Mouse (Mus musculus) heart, embryonic 10.5 days (tissue): ENCODE data around the gene Rhpn2. TPM values are rescaled to one million over a fixed set of nuclear protein-coding genes. Genes with fewer than 3 reads are reported as not detected.

ENCODE experiments used
- DNase-seq: peaks from one replicate; pipeline ENCODE4 v3.0.0-alpha.2; 2017; ENCODE audit warnings: low spot score
- H3K27ac ChIP-seq: fragments of 300-500 bp; sonication (generic); 2 replicates; pipeline ENCODE4 v1.5.1; 2016; ENCODE audit warnings: mild to moderate bottlenecking
- H3K27me3 ChIP-seq: fragments of 300-500 bp; sonication (generic); 2 replicates; pipeline ENCODE4 v1.6.1; 2016; ENCODE audit warnings: mild to moderate bottlenecking; ENCODE audit not compliant: poor library complexity, insufficient read depth, severe bottlenecking
- H3K36me3 ChIP-seq: fragments of 300-500 bp; sonication (generic); 2 replicates; pipeline ENCODE4 v1.6.1; 2016; ENCODE audit warnings: mild to moderate bottlenecking, moderate library complexity
- H3K4me1 ChIP-seq: fragments of 300-500 bp; sonication (generic); 2 replicates; pipeline ENCODE4 v1.6.1; 2016; ENCODE audit warnings: mild to moderate bottlenecking
- H3K4me3 ChIP-seq: fragments of 300-500 bp; sonication (generic); 2 replicates; pipeline ENCODE4 v1.5.1; 2016; ENCODE audit warnings: mild to moderate bottlenecking, moderate library complexity
- H3K9me3 ChIP-seq: fragments of 300-500 bp; sonication (generic); 2 replicates; pipeline ENCODE4 v1.6.1; 2016; ENCODE audit warnings: mild to moderate bottlenecking, moderate library complexity
- WGBS: fragments of 180-500 bp; shearing (Covaris S2); methylation state at CpG from one replicate; pipeline ENCODE4 v1.1.7; 2016; 5-methylcytosine and 5-hydroxymethylcytosine counted together
- polyA plus RNA-seq: library from polyadenylated mRNA; unstranded; fragments of >200 nt; fragmentation: Nextera tagmentation; extraction: Ambion mirVana; gene quantifications from 2 replicates; pipeline ENCODE4 v1.2.1, GENCODE M21; 2016

Gene Rhpn2
- polyA plus RNA-seq, 1 experiment from 2014 or later, result 7.7 TPM

DNA sequence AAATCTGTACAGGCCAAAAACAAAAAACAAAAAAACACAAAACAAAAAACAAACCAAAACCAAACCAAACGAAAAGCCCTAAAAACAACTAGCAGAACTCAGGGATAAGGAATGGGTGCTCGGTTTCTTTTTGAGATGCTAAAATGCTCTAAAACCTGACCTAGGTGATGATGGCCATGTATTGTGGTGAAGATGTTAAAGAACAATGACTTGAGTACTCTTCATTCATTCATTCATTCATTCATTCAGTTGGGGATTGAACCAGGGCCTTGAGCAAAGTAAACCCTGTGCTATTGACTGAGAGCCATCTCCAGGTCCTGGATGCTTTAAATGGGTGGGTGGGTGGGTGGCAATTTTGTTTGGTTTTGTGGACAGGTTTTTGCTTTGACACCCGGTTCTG, 17.2 kb downstream of the Rhpn2 start:
- DNase-seq, result no peak
- Histone ChIP-seq H3K9me3 (no peaks in the 10 kb centered on the region), H3K27me3 (no peaks in the 10 kb centered on the region), H3K4me3 (no peak overlapping the region), H3K27ac (no peak overlapping the region), H3K36me3 (peaks cover 9% of the 10 kb centered on the region; the same call in 1 of the 2 replicates), H3K4me1 (peaks cover 18% of the 10 kb centered on the region)
- 86% methylated on average over 3 of the region's 3 CpGs for WGBS

DNA sequence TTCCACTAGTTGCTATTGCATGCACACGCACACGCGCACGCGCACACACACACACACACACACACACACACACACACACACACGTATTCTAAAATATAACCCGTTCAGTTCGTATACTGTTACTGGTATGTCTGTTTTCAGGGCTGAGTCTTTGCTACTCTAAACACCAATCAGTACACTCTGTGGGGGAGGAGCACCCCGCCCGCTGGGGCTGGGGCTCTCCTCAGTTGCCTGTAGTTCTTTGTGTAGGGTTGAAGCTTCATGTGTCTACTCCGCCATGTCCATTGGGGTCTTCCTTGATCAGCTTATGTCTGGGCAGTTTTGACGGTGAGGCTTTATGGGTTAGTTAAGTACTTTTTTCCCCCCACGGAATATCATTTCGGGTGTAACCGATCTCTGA, 19.3 kb downstream of the Rhpn2 start:
- Histone ChIP-seq H3K27ac (no peak overlapping the region), H3K9me3 (no peaks in the 10 kb centered on the region), H3K36me3 (peaks cover 9% of the 10 kb centered on the region; the same call in 1 of the 2 replicates), H3K4me1 (peaks cover 12% of the 10 kb centered on the region; the same call in 1 of the 2 replicates), H3K27me3 (no peaks in the 10 kb centered on the region), H3K4me3 (no peak overlapping the region)
- 93% methylated on average over 15 of the region's 15 CpGs for WGBS
- DNase-seq, result no peak

DNA sequence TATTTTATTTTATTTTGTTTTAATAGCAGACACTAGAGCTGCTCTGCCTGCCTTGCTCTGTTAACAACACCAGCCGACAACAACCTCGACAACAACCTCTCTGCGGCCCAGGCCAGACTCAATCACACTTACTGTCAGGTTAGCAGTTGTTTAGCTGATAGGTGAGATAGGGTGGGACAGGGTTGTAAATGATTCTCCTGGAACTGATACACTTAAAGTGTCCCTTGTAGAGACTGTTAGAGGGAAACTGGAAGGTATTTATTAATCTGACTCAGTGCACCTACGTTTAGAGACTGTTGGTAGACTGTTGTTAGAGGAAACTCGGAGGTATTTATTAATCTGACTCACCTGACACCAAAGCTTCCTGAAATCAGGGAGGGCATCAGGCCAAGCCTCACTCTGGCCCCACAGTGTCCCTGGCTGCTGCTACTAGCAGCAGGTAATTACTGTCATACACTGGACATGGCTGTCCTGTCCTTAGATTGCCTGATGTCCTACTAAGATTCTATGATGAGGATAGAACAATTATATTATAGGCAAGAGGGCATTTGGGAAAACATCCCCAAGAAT, 21.4 kb downstream of the Rhpn2 start:
- no peak for DNase-seq
- no peaks in the 10 kb centered on the region for H3K27me3 ChIP-seq
- H3K9me3 ChIP-seq, result no peaks in the 10 kb centered on the region
- peaks cover 9% of the 10 kb centered on the region; the same call in 1 of the 2 replicates for H3K36me3 ChIP-seq
- 60% methylated on average over 5 of the region's 5 CpGs for WGBS
- H3K27ac ChIP-seq, result 0 out of 2 replicates have a peak overlapping the region, but pooled peaks have one; percentile 12
- no peak overlapping the region for H3K4me3 ChIP-seq
- peaks cover 9% of the 10 kb centered on the region; the same call in 1 of the 2 replicates for H3K4me1 ChIP-seq

DNA sequence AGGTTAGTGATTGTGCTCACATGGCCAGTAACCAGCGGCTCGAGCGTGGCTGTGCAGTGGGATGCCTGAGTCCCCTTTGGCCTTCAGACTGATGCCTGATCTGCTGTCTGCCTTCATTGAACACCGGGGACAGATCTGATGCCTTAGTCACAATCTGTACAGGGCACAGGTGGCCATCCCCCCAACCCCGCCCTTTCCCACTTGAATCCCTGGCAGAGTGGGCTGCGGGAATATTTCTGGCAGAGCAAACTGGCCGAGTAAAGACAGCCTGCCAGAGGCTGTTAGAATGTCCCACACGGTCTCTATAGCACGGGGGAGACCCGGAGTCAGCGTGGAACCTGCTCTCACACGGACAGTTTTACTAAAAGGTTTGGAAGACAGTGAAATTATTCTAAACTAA, 23.7 kb downstream of the Rhpn2 start:
- Histone ChIP-seq H3K36me3 (peaks cover 11% of the 10 kb centered on the region; the same call in 1 of the 2 replicates), H3K27me3 (no peaks in the 10 kb centered on the region), H3K4me3 (no peak overlapping the region), H3K9me3 (no peaks in the 10 kb centered on the region), H3K27ac (no peak overlapping the region), H3K4me1 (peaks cover 19% of the 10 kb centered on the region)
- DNase-seq, result no peak
- 87% methylated on average over 12 of the region's 12 CpGs for WGBS

DNA sequence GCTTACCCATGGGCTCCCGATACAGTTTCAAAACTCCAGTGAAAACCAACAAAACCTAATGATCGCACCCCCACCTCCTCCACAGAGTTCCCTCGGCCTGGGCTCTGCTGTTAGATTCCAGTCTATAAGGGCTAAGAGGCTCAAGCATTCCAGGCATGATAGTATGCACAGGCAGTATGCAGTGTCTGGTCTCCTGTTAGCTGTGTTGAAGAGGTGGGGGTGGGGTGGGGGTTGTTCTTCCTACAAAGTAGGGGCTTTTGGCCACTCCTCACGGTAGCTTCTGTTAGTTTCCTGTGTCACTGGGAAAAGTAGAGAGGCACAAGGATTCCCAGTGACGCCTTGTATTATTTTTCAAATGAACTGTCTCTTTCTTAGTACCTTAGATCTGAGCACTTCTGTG, 28.3 kb downstream of the Rhpn2 start:
- peak overlapping the region; percentile 77 for H3K27ac ChIP-seq
- 40% methylated on average over 5 of the region's 5 CpGs for WGBS

DNA sequence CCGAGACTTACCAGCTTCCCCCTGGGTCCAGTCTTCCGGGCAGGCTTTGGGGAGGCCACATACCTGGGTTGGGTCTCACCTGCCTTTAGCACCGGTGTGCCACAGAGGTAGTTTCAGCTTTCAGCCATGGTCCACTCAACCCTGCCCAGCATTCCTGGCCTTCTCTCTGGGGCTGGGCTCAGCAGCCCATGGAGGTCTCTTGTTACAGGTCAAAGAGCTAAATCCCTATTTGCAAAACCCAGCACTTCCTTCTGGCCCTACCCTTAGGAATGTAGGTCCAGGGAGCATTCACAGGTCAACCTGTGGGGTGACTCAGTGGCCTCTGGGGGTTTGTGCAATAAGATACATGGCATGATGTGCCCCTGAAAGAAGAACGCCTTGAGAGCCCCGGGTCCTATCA, 28.9 kb downstream of the Rhpn2 start:
- WGBS, result 71% methylated on average over 5 of the region's 5 CpGs
- DNase-seq, result no peak
- Histone ChIP-seq H3K27ac (peak overlapping the region; percentile 77), H3K4me1 (peaks cover 29% of the 10 kb centered on the region), H3K9me3 (no peaks in the 10 kb centered on the region), H3K4me3 (no peak overlapping the region), H3K36me3 (peaks cover 11% of the 10 kb centered on the region), H3K27me3 (no peaks in the 10 kb centered on the region)

More for the DNA sequence above, 28.3 kb downstream of the Rhpn2 start:
- H3K9me3 ChIP-seq, result no peaks in the 10 kb centered on the region
- peaks cover 31% of the 10 kb centered on the region for H3K4me1 ChIP-seq
- H3K27me3 ChIP-seq, result no peaks in the 10 kb centered on the region
- H3K36me3 ChIP-seq, result peaks cover 8% of the 10 kb centered on the region
- no peak overlapping the region for H3K4me3 ChIP-seq
- no peak for DNase-seq

DNA sequence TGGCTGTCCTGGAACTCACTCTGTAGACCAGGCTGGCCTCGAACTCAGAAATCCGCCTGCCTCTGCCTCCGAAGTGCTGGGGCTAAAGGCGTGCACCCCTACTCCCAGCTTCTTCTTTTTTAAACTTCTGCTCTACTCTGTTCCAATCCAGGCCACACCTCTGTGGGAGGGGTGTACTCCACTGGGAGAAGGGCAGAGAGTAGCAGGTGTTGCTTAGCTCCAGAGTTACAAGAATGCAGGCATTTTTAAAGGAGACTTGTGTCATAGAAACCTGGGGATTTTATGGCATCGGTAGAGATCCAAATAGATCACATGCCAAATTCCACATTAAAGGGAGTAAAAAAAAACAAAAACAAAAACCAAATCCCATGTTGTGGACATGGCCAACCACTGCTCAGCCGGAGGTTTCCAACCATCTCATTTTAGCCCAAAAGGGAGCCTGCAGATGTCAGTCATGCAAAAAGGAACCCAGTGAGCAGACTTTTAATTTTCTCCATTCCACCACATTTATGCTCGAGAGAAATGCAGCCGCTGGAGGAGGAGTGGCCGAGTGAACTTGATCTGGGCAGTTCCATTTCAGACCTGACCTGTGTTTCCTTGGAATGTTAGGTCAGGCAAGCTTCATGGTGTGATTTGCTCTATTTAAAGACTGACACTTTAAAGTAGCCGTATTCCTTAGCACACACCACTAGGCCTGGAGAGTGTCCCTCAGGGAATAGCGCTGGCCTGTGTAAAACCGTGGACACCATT, 31.4 kb downstream of the Rhpn2 start:
- Histone ChIP-seq H3K4me3 (no peak overlapping the region), H3K9me3 (0 out of 2 replicates have a peak, but pooled peaks cover 4% of the 10 kb centered on the region), H3K4me1 (peaks cover 29% of the 10 kb centered on the region), H3K36me3 (peaks cover 11% of the 10 kb centered on the region), H3K27me3 (no peaks in the 10 kb centered on the region), H3K27ac (no peak overlapping the region)
- DNase-seq, result no peak
- 69% methylated on average over 12 of the region's 12 CpGs for WGBS

DNA sequence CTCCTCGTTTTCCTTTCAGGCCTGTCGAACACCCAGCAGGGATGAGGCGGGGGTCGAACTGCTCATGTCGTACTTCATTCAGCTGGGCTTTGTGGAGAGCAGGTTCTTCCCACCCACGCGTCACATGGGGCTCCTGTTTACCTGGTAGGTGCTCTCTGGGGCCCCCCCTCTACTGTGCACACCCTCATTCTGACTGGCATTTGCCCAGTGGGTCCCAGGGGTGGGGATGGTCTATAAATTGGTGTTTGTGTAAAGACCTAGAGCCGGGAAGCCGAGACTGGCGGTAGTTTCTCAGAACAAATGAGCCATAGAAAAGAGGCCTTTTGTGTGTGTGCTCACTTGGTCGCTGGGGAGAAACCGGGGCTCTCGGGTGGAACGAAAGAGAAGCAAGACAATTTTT, 37.1 kb downstream of the Rhpn2 start:
- Histone ChIP-seq H3K4me1 (peaks cover 9% of the 10 kb centered on the region; the same call in 1 of the 2 replicates), H3K4me3 (no peak overlapping the region), H3K9me3 (0 out of 2 replicates have a peak, but pooled peaks cover 4% of the 10 kb centered on the region), H3K27ac (no peak overlapping the region), H3K27me3 (no peaks in the 10 kb centered on the region), H3K36me3 (peaks cover 19% of the 10 kb centered on the region)
- 77% methylated on average over 14 of the region's 14 CpGs for WGBS
- DNase-seq, result no peak

DNA sequence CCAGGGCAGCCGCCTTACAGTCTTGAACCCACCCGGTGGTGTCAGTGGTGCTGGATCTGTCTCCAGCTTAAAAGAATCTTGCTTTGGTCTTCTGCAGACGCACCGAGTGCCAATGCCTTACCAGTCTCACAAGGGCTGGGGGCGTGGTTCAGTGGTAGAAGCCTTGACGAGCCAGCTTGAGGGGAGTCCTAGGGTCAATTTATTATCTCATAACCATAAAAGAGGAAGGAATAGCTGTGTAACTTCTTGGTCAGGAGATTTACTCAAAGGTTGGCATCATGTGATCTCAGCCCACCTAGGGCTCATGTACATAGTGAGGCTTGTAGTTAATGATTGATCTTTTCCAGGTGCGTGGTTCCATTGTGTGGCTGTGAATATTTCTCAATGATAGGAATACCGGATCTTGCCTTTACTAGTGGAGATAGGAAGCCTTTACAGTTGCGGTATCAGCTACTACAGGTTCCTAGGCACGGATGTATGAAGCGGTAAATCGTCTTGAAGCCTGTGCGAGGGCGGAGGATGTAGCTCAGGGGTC, 38.6 kb downstream of the Rhpn2 start:
- 86% methylated on average over 14 of the region's 14 CpGs for WGBS
- Histone ChIP-seq H3K4me1 (peaks cover 9% of the 10 kb centered on the region; the same call in 1 of the 2 replicates), H3K4me3 (no peak overlapping the region), H3K27ac (no peak overlapping the region), H3K27me3 (no peaks in the 10 kb centered on the region), H3K36me3 (peaks cover 13% of the 10 kb centered on the region), H3K9me3 (0 out of 2 replicates have a peak, but pooled peaks cover 4% of the 10 kb centered on the region)
- DNase-seq, result no peak

DNA sequence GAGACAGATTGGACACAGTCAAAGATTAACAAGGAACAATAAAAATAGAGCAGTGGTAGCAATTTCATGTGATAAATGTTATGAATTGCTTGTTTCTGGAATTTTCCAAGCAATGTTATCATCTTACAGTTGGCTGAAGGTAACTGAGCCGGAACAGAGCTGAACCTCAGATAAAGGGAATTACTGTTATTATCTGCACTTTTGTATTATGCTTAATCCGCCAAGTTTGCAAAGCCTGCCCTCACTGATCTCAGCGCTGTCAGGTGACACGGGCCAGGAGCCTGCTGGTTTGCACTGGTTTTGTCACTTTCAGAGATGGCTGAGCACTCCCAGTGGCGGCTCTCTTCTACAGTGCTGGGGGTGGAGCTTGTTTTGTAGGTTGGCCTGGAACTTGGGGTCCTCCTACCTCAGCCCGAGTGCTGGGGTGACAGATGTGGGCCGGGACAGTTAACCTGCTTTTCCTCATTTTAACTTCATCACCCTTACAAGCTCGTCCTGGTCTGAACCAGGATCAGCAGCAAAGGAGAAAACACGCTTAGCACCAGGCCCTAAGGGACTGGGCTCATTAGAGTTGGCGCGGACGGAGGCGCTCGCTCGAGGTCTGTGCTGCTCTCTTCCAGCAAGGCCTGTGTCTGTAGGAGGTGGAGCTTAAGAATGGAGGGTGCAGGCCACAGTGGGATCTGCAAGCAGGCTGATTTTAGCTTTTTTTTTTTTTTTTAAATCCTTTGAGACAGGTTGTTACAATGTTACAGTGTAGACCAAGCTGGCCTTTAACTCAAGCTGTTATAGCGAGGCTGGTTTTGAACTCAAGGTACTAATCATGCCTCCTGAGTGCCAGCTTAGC, 39.4 kb downstream of the Rhpn2 start:
- peak overlapping the region; percentile 42; the same call in 1 of the 2 replicates for H3K27ac ChIP-seq
- peaks cover 9% of the 10 kb centered on the region; the same call in 1 of the 2 replicates for H3K4me1 ChIP-seq
- no peaks in the 10 kb centered on the region for H3K27me3 ChIP-seq
- no peak for DNase-seq
- H3K4me3 ChIP-seq, result no peak overlapping the region
- 63% methylated on average over 16 of the region's 16 CpGs for WGBS
- H3K9me3 ChIP-seq, result 0 out of 2 replicates have a peak, but pooled peaks cover 4% of the 10 kb centered on the region
- peaks cover 11% of the 10 kb centered on the region for H3K36me3 ChIP-seq

DNA sequence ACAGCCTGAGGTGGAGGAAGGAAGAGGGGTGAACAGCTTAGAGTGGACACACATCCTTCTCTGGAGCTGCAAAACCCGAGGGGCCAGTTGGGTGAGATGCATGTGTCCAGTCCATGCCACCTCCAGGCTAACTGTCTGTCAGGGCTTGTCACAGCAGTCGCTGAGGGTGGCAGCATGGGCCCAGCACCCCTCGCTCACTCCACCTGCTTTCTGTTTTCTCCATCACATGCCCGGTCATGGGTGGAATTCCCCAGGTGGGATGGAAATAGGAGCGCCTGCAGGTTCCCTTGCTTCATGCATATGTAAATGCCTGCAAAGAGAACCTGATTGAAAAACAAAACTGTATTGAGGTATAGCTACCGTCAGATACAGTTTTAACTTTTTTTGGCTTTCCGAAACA, 40.3 kb downstream of the Rhpn2 start:
- WGBS, result 90% methylated on average over 7 of the region's 7 CpGs
- peaks cover 11% of the 10 kb centered on the region for H3K36me3 ChIP-seq
- DNase-seq, result no peak
- H3K4me3 ChIP-seq, result no peak overlapping the region
- no peak overlapping the region for H3K27ac ChIP-seq
- no peaks in the 10 kb centered on the region for H3K9me3 ChIP-seq
- H3K4me1 ChIP-seq, result peaks cover 12% of the 10 kb centered on the region
- H3K27me3 ChIP-seq, result no peaks in the 10 kb centered on the region

DNA sequence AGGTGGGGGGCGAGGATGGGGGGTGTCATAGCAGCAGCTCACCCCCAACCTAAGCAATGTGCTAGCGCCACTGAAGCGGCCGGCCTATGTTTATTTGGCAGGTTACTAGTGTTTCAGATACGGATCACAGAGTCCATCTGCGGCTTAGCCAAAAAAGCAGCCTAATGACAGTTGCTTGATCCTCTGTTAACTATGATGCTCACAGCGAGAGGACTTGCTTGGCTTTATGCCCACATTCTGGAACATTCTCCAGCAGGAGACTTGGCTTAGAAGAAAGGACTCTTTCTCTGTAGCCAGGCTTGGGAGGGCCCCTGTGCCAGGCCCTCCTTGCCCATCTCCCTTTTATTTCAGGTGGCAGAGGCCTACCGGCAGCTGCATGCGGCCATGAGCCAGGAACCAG, 42.7 kb downstream of the Rhpn2 start:
- no peak overlapping the region for H3K4me3 ChIP-seq
- 93% methylated on average over 9 of the region's 9 CpGs for WGBS

More for the DNA sequence above, 42.7 kb downstream of the Rhpn2 start:
- Histone ChIP-seq H3K27ac (no peak overlapping the region), H3K4me1 (peaks cover 27% of the 10 kb centered on the region), H3K27me3 (no peaks in the 10 kb centered on the region), H3K36me3 (peaks cover 6% of the 10 kb centered on the region; the same call in 1 of the 2 replicates), H3K9me3 (no peaks in the 10 kb centered on the region)
- DNase-seq, result no peak
